Mouse (Mus musculus) cerebellum, adult 8-10 months (tissue): ENCODE results near the gene Erf.

ENCODE experiments used
- DNase-seq: peaks from one replicate; pipeline ENCODE4 v3.0.0; 2022

The Erf gene

DNA sequence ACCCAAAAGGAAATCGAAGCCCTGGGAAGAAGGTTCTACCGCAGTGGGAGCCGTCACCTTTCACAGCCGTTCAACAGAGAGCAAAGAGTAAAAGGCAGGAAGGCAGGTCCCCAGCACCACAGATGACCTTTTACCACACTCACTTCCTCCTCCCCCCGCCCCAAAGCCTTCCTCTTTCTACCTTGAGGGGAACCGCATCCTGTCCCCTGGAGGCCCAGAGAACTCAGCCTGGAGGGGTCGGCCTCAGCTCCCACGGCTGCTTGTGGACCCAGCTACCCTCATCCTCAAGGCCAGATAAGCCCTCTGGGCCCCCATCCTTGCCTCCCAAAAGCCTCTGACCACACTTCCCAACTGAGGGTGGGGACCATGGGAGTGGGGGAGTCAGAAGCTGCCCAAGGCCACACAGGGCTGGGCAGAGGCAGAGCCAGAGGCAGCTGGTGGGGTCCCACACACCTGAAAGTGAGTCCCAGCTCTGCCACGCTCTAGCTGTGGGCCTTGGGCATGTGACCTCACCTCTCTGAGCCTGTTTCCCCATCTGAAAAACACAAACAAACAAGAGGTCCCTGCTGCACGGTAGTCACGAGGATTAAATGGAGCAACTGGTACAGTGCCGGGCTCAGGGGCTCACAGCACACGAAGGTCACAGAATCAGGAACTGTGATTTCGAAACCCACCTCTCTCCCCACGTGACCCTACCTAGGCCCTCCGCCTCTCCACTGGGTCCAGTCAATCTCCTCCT is 45.0 kb downstream of the Erf start:
- no peak for DNase-seq

GRCm38 (mm10) chr7:25203624-25204023 is 46.9 kb downstream of the Erf start:
- no peak for DNase-seq

DNA sequence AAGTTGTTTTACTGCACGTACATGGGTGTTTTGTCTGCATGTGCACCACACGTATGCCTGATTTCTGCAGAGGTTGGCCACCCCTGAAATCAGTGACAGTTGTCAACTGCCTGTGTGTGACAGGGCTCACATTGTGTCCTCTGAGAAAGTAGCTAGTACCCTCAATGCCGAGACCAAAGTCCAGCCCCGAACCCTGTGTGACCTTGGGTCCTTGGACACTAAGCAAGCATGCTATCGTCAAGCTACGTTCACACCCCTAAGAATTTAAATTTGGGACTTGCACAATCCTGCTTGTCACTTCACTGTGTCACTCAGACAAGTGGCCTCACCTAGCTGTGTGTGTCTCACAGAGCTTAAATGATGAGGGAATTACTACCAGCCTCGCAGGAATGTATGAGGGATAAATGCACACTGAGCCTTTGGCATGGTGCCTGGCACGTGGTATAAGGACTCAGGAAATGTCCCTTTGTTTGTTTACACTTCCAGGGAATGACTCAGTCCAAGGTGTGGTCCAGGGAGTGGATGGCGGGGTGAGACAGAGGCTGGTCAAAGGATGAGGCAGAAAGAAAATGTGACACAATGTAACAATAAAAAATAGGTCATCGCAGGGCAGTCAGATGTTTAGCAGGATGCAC is 53.1 kb downstream of the Erf start:
- DNase-seq: no peak

DNA sequence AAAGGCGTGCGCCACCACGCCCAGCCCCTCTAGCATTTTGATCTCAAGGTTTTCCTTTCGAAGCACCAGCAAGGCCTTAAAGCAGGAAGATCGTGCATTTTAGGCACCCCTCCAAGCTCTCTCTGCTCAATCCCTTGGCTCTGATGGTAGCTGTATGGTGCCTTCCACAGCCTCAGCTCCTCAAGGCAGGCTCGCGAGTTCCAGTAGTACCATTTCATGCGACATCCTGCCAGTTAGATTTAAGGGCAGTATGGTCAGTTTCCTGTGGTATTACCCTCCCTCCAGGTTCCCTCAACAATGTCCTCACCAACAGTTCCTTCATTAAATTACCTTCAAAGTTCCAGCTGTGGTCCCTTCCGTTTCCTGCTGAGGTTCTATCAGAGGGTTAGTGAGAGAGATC is 54.5 kb downstream of the Erf start:
- DNase-seq: no peak

GRCm38 (mm10) chr7:25195148-25195547 is 55.4 kb downstream of the Erf start:
- no peak for DNase-seq
